Mouse (Mus musculus) intestine, embryonic 14.5 days (tissue): ENCODE data around the gene Ston2. TPM values are rescaled to one million over a fixed set of nuclear protein-coding genes. Genes with fewer than 3 reads are reported as not detected.
"Not testable (repeated sequence)": the region's sequence is repeated elsewhere in the genome, so short reads cannot be mapped to it uniquely, and the experiment has no call there.

Experiments
- ATAC-seq: fragments of 200-750 bp; cut with Nextera tagmentation; replicated peaks from 2 replicates; pipeline ENCODE4 v1.8.0; 2017; ENCODE audit warnings: low read depth, moderate number of reproducible peaks, moderate TSS enrichment, moderate library complexity; ENCODE audit not compliant: low FRiP score, low TSS enrichment
- DNase-seq: peaks from one replicate; pipeline ENCODE4 v3.0.0-alpha.2; 2018; ENCODE audit warnings: low spot score
- H3K27ac ChIP-seq: fragments of 300-500 bp; sonication (generic); 2 replicates; pipeline ENCODE4 v1.5.1; 2014; ENCODE audit warnings: low read depth, mild to moderate bottlenecking, control low read depth
- H3K27me3 ChIP-seq: fragments of 300-500 bp; sonication (generic); replicated peaks from 2 replicates; pipeline ENCODE4 v1.6.1; 2014; ENCODE audit warnings: low read length, control low read depth; ENCODE audit not compliant: control insufficient read depth, insufficient read depth
- H3K36me3 ChIP-seq: fragments of 300-500 bp; sonication (generic); 2 replicates; pipeline ENCODE4 v1.6.1; 2014; ENCODE audit warnings: low read length, control low read depth; ENCODE audit not compliant: control insufficient read depth, insufficient read depth
- H3K4me1 ChIP-seq: fragments of 300-500 bp; sonication (generic); replicated peaks from 2 replicates; pipeline ENCODE4 v1.6.1; 2014; ENCODE audit warnings: low read length, control low read depth, mixed read lengths; ENCODE audit not compliant: control insufficient read depth, insufficient read depth
- H3K4me2 ChIP-seq: fragments of 300-500 bp; sonication (generic); 2 replicates; pipeline ENCODE4 v1.6.1; 2014; ENCODE audit warnings: low read length
- H3K4me3 ChIP-seq: fragments of 300-500 bp; sonication (generic); 2 replicates; pipeline ENCODE4 v1.5.1; 2014; ENCODE audit warnings: low read depth, low read length, control low read depth, mixed read lengths
- H3K9ac ChIP-seq: fragments of 300-500 bp; sonication (generic); 2 replicates; pipeline ENCODE4 v1.6.1; 2014; ENCODE audit warnings: mild to moderate bottlenecking, low read length
- H3K9me3 ChIP-seq: fragments of 300-500 bp; sonication (generic); 2 replicates; pipeline ENCODE4 v1.6.1; 2016; ENCODE audit warnings: low read length, control low read depth; ENCODE audit not compliant: control insufficient read depth
- WGBS: fragments of 180-500 bp; shearing (Covaris S2); extraction: QIAGEN DNeasy Blood & Tissue Kit; methylation state at CpG from one replicate; pipeline ENCODE4 v1.1.7; 2014; 5-methylcytosine and 5-hydroxymethylcytosine counted together
- polyA plus RNA-seq: library from polyadenylated mRNA; unstranded; fragments of >200 nt; fragmentation: Nextera tagmentation; extraction: Ambion mirVana; gene quantifications from 2 replicates; pipeline ENCODE4 v1.2.1, GENCODE M21; 2014

The Ston2 gene
- polyA plus RNA-seq, 1 experiment from 2014 or later = 7.3 TPM

GRCm38 (mm10) chr12:91799821-91800335 lies 11.7 kb upstream of the Ston2 start:
- Histone ChIP-seq H3K27ac (no peak overlapping the region), H3K27me3 (no peaks in the 10 kb centered on the region), H3K9me3 (no peaks in the 10 kb centered on the region), H3K9ac (no peak overlapping the region), H3K36me3 (no peaks in the 10 kb centered on the region), H3K4me3 (no peak overlapping the region), H3K4me2 (no peak overlapping the region), H3K4me1 (no peaks in the 10 kb centered on the region)
- ATAC-seq (no peak), DNase-seq (no peak)
- WGBS = 74% methylated on average over 12 of the region's 12 CpGs

- no peak overlapping the region for H3K4me3 ChIP-seq
- no peaks in the 10 kb centered on the region for H3K27me3 ChIP-seq
- H3K27ac ChIP-seq = no peak overlapping the region
- no peak for DNase-seq
- no peaks in the 10 kb centered on the region for H3K36me3 ChIP-seq
- no peaks in the 10 kb centered on the region for H3K9me3 ChIP-seq
- no peak overlapping the region for H3K4me2 ChIP-seq
- no peak overlapping the region for H3K9ac ChIP-seq
- no peaks in the 10 kb centered on the region for H3K4me1 ChIP-seq
- WGBS = 17% methylated on average over 6 of the region's 6 CpGs
- ATAC-seq = no peak
These were observed 11.2 kb upstream of the Ston2 start for GRCm38 (mm10) chr12:91799379-91799773.

GRCm38 (mm10) chr12:91798720-91799378 lies 10.7 kb upstream of the Ston2 start:
- 83% methylated on average over 6 of the region's 6 CpGs for WGBS
- peak; percentile 57 for DNase-seq
- no peaks in the 10 kb centered on the region for H3K27me3 ChIP-seq
- no peaks in the 10 kb centered on the region for H3K9me3 ChIP-seq
- no peak overlapping the region for H3K9ac ChIP-seq
- H3K4me3 ChIP-seq = no peak overlapping the region
- ATAC-seq = no peak
- H3K4me2 ChIP-seq = no peak overlapping the region
- no peaks in the 10 kb centered on the region for H3K36me3 ChIP-seq
- no peak overlapping the region for H3K27ac ChIP-seq
- H3K4me1 ChIP-seq = no peaks in the 10 kb centered on the region

- WGBS = 79% methylated on average over 4 of the region's 4 CpGs
- H3K27me3 ChIP-seq = no peaks in the 10 kb centered on the region
These were observed 8.6 kb upstream of the Ston2 start for GRCm38 (mm10) chr12:91796774-91797173.

GRCm38 (mm10) chr12:91793266-91793665 lies 5.1 kb upstream of the Ston2 start:
- DNase-seq = no peak
- Histone ChIP-seq H3K9me3 (no peaks in the 10 kb centered on the region), H3K4me3 (no peak overlapping the region), H3K4me1 (no peaks in the 10 kb centered on the region), H3K9ac (no peak overlapping the region), H3K27me3 (no peaks in the 10 kb centered on the region), H3K4me2 (no peak overlapping the region), H3K27ac (no peak overlapping the region), H3K36me3 (no peaks in the 10 kb centered on the region)
- 77% methylated on average over 8 of the region's 8 CpGs for WGBS
- ATAC-seq = no peak

More at GRCm38 (mm10) chr12:91796774-91797173, 8.6 kb upstream of the Ston2 start:
- H3K9me3 ChIP-seq = no peaks in the 10 kb centered on the region
- H3K4me2 ChIP-seq = no peak overlapping the region
- ATAC-seq (no peak), DNase-seq (no peak)
- no peaks in the 10 kb centered on the region for H3K36me3 ChIP-seq
- H3K9ac ChIP-seq = no peak overlapping the region
- H3K4me3 ChIP-seq = no peak overlapping the region
- no peak overlapping the region for H3K27ac ChIP-seq
- H3K4me1 ChIP-seq = no peaks in the 10 kb centered on the region

GRCm38 (mm10) chr12:91791822-91792221 lies 3.6 kb upstream of the Ston2 start:
- no peak for DNase-seq
- no peaks in the 10 kb centered on the region for H3K27me3 ChIP-seq
- no peak for ATAC-seq
- no peaks in the 10 kb centered on the region for H3K4me1 ChIP-seq
- H3K27ac ChIP-seq = no peak overlapping the region
- no peaks in the 10 kb centered on the region for H3K9me3 ChIP-seq
- WGBS = 52% methylated on average over 4 of the region's 4 CpGs
- H3K4me2 ChIP-seq = no peak overlapping the region
- H3K9ac ChIP-seq = no peak overlapping the region
- no peak overlapping the region for H3K4me3 ChIP-seq
- H3K36me3 ChIP-seq = no peaks in the 10 kb centered on the region

GRCm38 (mm10) chr12:91789801-91790200 lies 1.6 kb upstream of the Ston2 start:
- H3K27ac ChIP-seq = no peak overlapping the region
- WGBS = 55% methylated on average over 6 of the region's 6 CpGs

GRCm38 (mm10) chr12:91788446-91788845 lies 259 bp upstream of the Ston2 start:
- not testable (repeated sequence) for ATAC-seq, H3K27ac ChIP-seq, H3K4me2 ChIP-seq, DNase-seq, H3K27me3 ChIP-seq, H3K9ac ChIP-seq, H3K4me3 ChIP-seq, H3K4me1 ChIP-seq, H3K36me3 ChIP-seq, H3K9me3 ChIP-seq
- WGBS = 73% methylated on average over 3 of the region's 3 CpGs

More at GRCm38 (mm10) chr12:91789801-91790200, 1.6 kb upstream of the Ston2 start:
- ATAC-seq (0 out of 2 replicates have a peak, but pooled peaks have one; percentile 16), DNase-seq (peak; percentile 72)
- no peaks in the 10 kb centered on the region for H3K36me3 ChIP-seq
- peaks cover 8% of the 10 kb centered on the region; the same call in 1 of the 2 replicates for H3K4me1 ChIP-seq
- H3K4me2 ChIP-seq = no peak overlapping the region
- H3K9me3 ChIP-seq = no peaks in the 10 kb centered on the region
- no peaks in the 10 kb centered on the region for H3K27me3 ChIP-seq
- no peak overlapping the region for H3K4me3 ChIP-seq
- no peak overlapping the region for H3K9ac ChIP-seq

- H3K4me3 ChIP-seq = no peak overlapping the region
- ATAC-seq (peak; percentile 45; the same call in 1 of the 2 replicates), DNase-seq (peak; percentile 65)
- H3K4me2 ChIP-seq = no peak overlapping the region
- WGBS = 38% methylated on average over 10 of the region's 10 CpGs
- peaks cover 8% of the 10 kb centered on the region; the same call in 1 of the 2 replicates for H3K4me1 ChIP-seq
- H3K9ac ChIP-seq = no peak overlapping the region
- H3K27ac ChIP-seq = peak overlapping the region; percentile 38; the same call in 1 of the 2 replicates
- H3K36me3 ChIP-seq = no peaks in the 10 kb centered on the region
- H3K27me3 ChIP-seq = no peaks in the 10 kb centered on the region
- no peaks in the 10 kb centered on the region for H3K9me3 ChIP-seq
These were observed 1.8 kb downstream of the Ston2 start for GRCm38 (mm10) chr12:91786355-91786754.
